Mouse (Mus musculus): ENCODE data around the gene Gm8882.
"Not testable (repeated sequence)": the region's sequence is repeated elsewhere in the genome, so short reads cannot be mapped to it uniquely, and the experiment has no call there.

The Gm8882 gene

DNA sequence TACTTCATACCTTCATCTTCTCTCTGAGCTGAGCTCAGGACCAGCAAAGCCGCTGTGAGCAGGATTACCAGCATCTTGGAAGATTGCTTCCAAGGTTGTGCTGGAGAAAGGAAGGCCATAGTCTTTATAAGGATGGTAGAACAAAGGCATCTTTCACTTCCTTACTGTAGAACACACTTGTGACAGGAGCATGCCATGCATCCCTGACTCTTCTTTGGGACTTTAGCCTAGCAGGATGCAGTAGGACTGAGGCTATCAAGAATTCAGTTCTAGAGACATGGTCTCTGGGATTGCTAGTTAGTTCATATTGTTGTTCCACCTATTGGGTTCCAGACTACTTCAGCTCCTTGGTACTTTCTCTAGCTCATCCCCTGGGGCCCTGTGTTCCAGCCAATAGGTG is at the start of gene Gm8882:
Gene Gm8882, minus strand, starts transcription at position 101 of the 400 bp plus-strand sequence.
- in situ Hi-C loops (cut with MboI, MseI) = not testable (repeated sequence)

DNA sequence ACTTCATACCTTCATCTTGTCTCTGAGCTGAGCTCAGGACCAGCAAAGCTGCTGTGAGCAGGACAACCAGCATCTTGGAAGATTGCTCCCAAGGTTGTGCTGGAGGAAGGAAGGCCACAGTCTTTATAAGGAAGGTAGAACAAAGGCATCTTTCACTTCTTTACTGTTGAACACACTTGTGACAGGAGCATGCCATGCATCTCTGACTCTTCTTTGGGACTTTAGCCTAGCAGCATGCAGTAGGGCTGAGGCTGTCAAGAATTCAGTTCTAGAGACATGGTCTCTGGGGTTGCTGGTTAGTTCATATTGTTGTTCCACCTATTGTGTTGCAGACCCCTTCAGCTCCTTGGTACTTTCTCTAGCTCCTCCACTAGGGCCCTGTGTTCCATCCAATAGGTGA is 49.3 kb downstream of the Gm8882 start, which contains the start of gene Prpmp5:
Gene Prpmp5, minus strand, starts transcription at position 101 of the 400 bp plus-strand sequence.
- in situ Hi-C loops (cut with MboI, MseI) = not testable (repeated sequence)

All from regulatory T cell (primary cell).